Mouse (Mus musculus) splenic B cell, adult 2 months (primary cell): ENCODE data around the gene Mapk10.

Experiments used
- DNase-seq: peaks from one replicate; pipeline ENCODE4 v3.0.0-alpha.2; 2011; ENCODE audit warnings: low read depth, low spot score
- H3K27me3 ChIP-seq: 2 replicates; pipeline ENCODE4 v1.6.1; 2012; ENCODE audit warnings: mild to moderate bottlenecking, low read length, moderate library complexity, mixed read lengths; ENCODE audit not compliant: control insufficient read depth, poor library complexity, insufficient read depth, severe bottlenecking
- H3K36me3 ChIP-seq: 2 replicates; pipeline ENCODE4 v1.6.1; 2012; ENCODE audit warnings: mild to moderate bottlenecking, low read length, moderate library complexity, mixed read lengths; ENCODE audit not compliant: control insufficient read depth, poor library complexity, insufficient read depth, severe bottlenecking

Gene Mapk10

DNA sequence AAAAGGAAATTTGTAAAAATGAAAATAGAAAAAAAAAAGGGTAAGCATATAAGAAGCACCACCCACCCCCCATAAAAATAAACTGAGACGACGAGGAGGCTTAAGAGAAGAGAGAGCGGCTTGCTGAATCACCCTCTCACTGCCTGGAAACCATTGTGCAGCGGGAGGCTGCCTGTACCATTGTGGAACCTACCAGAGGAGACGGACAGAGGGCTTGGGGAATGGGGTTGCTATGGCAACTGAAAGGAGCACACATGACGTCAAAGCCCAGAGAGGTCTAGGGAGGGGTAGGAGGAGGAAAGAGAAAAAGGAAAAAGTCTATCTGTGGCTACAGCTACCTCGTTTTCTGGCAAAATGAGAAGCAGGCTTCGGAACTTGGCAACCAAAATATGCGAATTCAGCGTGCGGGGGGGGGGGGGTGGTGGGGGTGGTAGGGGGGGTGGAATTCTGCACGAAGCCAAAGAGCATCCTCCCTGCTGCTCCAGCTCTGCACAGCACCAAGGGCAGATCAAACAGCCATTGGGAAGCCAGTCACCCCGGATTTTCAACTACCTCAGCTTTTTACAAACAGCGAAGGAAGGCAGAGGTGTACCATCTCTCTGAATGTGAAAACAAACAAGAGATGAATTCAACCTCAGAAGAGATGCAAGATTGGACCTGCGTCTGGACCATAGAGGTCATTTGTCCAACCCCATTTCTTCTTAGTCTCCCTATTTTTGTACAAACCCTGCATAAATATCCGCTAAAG lies at the start of gene Mapk10:
Gene Mapk10, minus strand, starts transcription at position 234 of the 748 bp plus-strand sequence.
- DNase-seq = no peak
- Histone ChIP-seq H3K27me3 (no peaks in the 10 kb centered on the region), H3K36me3 (no peaks in the 10 kb centered on the region)

DNA sequence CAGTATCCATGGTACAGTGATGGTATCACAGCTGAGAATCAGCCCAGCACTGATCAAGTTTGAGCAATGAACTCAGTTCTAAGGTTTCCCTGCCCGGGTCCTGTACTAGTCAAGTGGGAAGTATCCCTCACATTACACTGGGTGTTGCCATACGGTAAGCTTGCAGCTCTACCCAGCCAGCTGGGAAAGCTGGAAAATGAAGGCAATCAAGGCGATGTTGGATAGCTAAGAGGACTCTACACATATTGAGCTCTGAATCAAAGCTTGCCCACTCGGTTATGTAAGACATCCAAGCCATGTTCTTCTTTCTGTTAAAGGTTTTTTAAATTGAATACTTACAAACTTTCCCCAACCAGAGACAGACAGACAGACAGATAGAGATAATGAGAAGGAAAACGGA lies 45.0 kb upstream of the Mapk10 start:
- Histone ChIP-seq H3K27me3 (no peaks in the 10 kb centered on the region), H3K36me3 (no peaks in the 10 kb centered on the region)
- DNase-seq = no peak

DNA sequence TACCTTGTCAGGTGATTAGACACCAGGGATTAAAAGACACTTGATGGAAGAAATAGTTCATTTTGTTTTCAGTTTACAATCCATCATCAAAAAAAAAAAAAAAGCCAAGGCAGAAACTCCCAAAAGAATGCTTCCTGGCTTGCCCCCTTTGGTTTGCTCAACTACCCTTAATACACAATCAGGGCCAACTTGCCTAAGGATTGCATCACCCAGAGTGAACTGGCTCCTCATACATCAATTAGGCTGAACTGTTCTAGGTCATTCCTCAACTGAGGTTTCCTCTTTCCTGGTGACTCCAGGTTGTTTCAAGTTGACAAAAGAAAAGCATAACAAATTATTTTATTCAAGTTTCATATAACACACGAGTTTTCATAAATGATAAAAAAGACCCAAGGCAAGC lies 31.3 kb upstream of the Mapk10 start:
- no peak for DNase-seq
- Histone ChIP-seq H3K36me3 (no peaks in the 10 kb centered on the region), H3K27me3 (no peaks in the 10 kb centered on the region)

DNA sequence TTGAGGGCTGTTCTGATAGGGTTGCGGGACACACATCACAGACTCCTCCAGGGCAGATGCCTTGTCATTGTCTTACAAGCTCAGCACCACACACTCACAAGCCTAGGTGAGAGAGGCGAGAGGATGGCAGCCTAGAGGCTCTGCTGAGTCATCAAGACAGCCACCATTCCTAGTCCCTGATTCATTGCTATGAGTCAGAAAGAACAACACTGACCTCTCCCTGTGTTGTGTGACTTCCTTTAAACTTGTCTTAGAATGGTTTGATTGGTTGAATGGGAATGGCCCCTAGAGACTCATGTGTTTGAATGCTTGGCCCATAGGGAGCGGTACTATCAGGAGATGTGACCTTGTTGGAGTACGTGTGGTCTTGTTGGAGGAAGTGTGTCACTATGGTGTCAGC lies 20.7 kb upstream of the Mapk10 start:
- no peak for DNase-seq
- H3K27me3 ChIP-seq = no peaks in the 10 kb centered on the region
- no peaks in the 10 kb centered on the region for H3K36me3 ChIP-seq

DNA sequence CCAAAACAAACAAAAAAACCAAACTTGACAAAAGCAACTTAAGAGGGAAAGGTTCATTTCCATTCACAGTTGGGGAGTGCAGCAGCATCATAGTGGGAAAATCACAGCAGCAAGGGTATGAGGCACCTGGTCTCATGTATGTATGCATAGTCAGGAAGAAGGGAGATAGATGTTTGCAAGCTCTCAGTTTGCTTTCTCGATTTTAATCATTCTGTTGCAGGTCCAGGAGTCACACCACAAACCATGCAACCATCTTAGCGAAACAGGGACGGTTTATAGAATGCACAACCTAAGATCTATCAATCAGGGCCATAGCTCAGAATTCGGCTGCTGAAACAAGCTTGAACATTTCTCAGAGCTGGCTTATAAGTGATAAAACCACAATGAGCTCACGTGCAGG lies 19.2 kb upstream of the Mapk10 start:
- no peak for DNase-seq

DNA sequence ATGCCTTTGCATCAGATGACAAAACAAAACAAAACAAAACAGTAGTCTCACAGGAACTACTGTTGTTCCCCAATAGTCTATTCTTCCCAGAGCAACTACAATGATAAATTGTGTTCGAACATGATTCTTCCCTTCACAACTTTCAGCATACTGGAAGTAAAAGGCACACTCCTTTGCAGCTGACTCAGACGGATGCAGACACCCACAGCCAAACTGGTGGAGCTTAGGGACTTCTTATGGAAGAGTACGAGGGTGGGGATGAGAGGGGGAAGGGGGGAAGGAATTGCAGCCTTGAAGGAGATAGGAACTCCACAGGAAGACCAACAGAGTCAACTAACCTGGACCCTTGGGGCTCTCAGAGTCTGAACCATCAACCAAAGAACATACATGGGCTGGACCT lies 18.2 kb upstream of the Mapk10 start:
- H3K27me3 ChIP-seq = no peaks in the 10 kb centered on the region
- no peak for DNase-seq
- H3K36me3 ChIP-seq = no peaks in the 10 kb centered on the region

More for the DNA sequence above, 19.2 kb upstream of the Mapk10 start:
- H3K27me3 ChIP-seq = no peaks in the 10 kb centered on the region
- no peaks in the 10 kb centered on the region for H3K36me3 ChIP-seq

DNA sequence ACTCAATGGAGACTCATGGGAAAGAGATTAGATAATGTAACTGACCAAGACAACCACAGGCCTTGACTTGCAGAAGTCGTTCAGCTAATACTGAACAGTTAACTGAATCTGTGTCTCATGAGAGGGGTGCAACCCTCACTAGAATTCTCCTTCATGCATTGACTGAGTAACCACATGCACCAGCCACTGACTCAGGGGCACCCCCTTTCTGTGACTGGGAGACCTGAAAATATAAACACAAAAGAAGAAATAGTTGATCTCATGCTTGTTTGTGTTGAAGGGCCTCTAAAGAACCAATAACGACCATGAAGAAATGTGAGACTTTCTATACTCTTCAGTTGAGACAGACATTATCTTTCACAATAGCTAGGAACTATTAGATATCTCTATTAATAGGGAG lies 10.9 kb upstream of the Mapk10 start:
- no peaks in the 10 kb centered on the region for H3K27me3 ChIP-seq
- H3K36me3 ChIP-seq = no peaks in the 10 kb centered on the region
- DNase-seq = no peak

DNA sequence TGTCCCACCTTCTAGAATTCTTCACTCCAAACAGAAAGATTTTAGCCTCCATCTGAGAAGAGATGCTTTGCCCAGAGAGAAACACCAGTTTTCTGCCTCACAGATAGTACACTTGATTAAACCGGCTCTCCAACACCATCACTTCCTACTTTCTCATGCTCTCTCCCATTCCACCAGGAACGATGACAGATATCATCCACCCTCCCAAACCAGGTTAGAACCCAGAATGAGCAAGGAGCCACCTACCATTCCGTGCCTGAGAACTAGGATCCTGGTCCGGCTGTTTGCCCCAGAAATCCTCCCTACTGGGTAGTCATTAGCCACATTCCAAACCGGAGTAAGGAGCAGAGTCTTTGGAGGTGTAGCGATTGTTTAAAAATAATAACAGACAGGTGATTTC lies 490 bp downstream of the Mapk10 start:
- Histone ChIP-seq H3K36me3 (no peaks in the 10 kb centered on the region), H3K27me3 (no peaks in the 10 kb centered on the region)
- no peak for DNase-seq

DNA sequence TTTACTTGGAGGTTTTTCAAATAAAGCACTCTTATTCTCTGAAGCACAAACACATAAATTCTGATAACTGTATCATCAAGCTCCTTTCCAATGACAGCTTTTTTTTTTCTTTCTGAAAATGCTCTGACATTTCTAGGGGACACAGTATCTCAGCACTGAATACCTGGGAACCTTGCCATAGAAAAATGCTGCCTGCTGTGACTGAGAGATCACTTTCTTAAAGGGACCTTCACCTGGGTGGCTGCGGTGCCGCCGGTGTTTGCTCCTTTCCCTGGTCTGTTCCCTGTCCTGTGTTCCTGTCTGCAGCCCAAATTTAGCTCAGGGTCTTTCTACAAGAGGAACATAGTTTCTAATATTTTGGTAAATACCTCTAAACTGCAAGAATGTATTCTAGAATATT lies 1.1 kb downstream of the Mapk10 start:
- no peaks in the 10 kb centered on the region for H3K27me3 ChIP-seq
- DNase-seq = no peak
- H3K36me3 ChIP-seq = no peaks in the 10 kb centered on the region

DNA sequence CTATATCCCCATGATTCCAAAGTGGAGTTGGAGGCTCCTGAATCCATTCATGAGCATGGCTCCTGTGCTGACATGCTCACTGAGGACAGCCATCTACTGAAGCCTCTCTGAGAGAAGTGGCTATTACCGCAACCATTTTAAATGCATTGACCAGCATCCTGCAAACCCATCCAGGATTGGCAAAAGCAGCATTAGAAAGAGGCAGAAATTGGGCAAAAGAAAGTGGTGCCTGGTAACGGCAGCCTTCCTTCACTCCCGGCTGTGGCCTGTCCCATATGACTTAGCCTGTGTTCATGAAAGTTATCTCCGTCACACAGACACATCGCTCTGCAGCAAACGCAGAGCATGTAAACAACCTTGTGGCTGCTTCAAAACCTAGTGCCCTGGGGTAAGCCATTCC lies 1.6 kb downstream of the Mapk10 start:
- no peak for DNase-seq
- no peaks in the 10 kb centered on the region for H3K36me3 ChIP-seq
- no peaks in the 10 kb centered on the region for H3K27me3 ChIP-seq

DNA sequence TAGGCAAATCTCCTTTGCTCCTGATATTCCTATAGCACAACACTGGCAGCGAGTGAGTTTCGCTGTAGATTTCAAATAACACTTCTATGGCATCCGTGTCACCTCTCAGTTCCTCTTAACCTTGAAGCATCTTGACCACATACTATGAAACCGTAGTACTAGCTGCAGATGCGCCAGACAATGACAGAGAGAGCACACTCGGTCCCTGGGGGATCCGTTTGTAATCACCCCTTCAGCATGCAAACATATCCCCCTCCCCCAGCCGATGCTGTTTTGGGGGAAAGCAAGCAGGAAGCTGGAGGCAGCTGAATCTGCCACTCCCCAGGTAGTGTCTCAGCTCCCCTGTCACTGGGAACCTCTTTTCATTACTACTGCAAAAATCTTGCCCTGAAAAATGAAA lies 2.3 kb downstream of the Mapk10 start:
- no peak for DNase-seq
- no peaks in the 10 kb centered on the region for H3K36me3 ChIP-seq
- H3K27me3 ChIP-seq = no peaks in the 10 kb centered on the region

DNA sequence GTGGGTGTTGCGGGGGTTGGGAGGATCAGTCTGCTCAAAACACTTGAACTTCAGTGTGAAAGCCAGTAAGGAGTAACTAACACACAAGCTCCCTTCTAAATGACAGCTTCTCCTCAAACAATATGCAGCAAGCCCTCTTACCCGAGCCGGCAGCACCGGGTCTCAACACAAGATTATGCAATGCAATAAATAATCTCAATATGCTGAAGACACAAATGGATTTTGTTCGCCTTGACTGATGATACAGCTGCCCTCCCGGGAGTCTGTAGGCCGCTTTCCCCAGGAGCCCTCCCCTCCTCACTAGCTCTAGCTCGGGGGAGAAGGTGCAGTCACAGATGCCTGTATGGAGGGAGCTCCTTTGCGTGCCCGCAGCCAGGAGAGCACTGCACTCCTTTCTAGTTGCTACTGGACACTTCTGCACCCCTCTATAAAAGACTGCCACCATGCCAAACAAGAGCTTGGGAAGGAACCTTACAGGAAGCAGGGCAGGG lies 3.1 kb downstream of the Mapk10 start:
- no peaks in the 10 kb centered on the region for H3K36me3 ChIP-seq
- DNase-seq = no peak
- H3K27me3 ChIP-seq = no peaks in the 10 kb centered on the region

DNA sequence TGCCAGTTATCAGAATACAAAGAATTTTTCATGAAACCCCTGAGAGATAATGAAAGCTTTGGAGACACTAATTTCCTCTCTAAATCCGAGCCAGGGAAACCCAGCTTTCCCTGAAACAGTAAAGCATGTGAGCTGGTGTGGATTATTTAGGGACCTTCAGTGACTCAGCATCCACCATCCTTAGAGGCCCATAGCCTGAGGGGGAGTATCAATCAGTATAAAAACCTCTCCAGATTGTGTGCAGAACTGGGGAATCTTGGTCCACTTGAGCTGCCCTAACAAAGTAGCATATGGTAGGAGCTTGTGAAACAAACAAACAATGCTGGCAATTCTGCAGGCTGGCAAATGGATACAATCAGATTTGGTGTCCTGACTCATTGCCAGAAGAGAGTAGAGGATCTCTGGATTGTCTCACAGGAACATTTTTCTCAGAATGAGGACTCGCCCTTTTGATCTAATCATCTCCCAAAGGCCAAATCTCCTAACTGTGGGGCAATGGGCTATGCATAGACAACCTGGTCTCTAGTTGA lies 13.3 kb downstream of the Mapk10 start:
- Histone ChIP-seq H3K36me3 (no peaks in the 10 kb centered on the region), H3K27me3 (no peaks in the 10 kb centered on the region)
- no peak for DNase-seq

DNA sequence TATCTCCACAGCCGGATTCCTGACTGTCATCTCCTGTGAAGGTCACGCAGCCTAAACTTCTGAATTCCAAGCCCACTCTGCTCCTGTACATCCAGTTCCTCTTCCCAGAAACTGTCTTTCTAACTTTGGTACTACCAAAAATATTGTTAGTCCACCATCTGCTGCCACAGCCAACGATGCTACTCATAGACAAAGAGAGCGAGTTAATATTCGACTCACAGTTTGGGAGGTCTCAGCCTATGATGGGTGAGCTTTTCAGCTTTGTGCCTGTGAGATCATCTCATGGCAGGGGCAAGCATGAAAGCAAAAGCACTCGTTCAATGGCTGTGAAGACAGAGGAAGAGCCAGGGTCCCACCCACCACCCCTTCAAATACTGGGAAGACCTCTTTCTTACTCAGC lies 16.6 kb downstream of the Mapk10 start:
- no peaks in the 10 kb centered on the region for H3K27me3 ChIP-seq
- H3K36me3 ChIP-seq = no peaks in the 10 kb centered on the region
- no peak for DNase-seq

DNA sequence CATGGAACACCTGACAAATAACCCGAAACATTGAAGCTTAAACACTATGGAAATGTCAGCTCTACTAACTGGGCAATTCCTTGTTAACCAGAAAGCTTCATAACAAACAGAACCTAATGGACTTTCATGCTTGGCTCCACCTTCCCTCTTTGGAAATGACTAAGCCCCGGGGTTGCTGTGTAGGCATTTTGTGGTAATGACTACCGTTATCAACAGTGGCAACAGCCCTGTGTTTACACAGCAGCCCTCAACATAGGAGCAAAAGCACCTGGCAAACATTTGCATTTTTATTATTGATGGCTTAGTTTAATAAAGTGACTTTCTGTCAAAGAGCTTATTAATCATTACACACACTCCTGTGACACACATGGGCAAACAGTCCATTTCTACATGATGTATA lies 17.4 kb downstream of the Mapk10 start:
- no peak for DNase-seq
- no peaks in the 10 kb centered on the region for H3K27me3 ChIP-seq
- no peaks in the 10 kb centered on the region for H3K36me3 ChIP-seq

DNA sequence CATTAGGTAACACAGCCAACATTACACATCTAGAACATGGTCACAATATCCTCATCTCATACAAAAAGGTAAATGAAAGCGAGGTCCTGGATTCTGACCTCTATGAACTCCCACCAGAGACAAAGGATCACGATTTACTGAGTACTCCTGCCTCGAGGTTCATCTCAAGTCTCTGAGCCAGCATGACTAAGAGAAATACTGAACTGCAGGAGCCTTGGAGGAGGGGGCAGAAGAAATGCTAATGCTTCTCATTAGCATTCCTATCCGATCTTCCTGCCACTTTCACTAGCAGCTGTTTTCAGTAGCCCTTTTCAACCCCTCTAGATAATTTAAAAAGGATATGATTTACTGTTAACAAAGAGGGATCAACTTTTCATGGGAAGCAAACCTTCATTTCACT lies 19.6 kb downstream of the Mapk10 start:
- H3K36me3 ChIP-seq = no peaks in the 10 kb centered on the region
- no peak for DNase-seq
- no peaks in the 10 kb centered on the region for H3K27me3 ChIP-seq
